Mouse (Mus musculus): ENCODE measurements around the gene Klhl35. TPM values are rescaled to one million over a fixed set of nuclear protein-coding genes. Genes with fewer than 3 reads are reported as not detected.

Klhl35 gene
- polyA plus RNA-seq, 1 experiment, result 0.16 TPM

GRCm38 (mm10) chr7:99510087-99510501, 44.3 kb downstream of the Klhl35 start:
- H3K27me3 ChIP-seq (replicated peaks; ENCODE audit: control insufficient read depth, insufficient read depth, low read length), result no peaks in the 10 kb centered on the region
- WGBS, result 18% methylated on average over 8 of the region's 8 CpGs
- H3K4me3 ChIP-seq (ENCODE audit: insufficient read depth, low read depth, low read length), result no peak overlapping the region
- peaks cover 5% of the 10 kb centered on the region for H3K4me1 ChIP-seq (ENCODE audit: control insufficient read depth, insufficient read depth, low read length)
- no peaks in the 10 kb centered on the region for H3K36me3 ChIP-seq (ENCODE audit: control insufficient read depth, insufficient read depth, low read length)
- no peak overlapping the region for H3K27ac ChIP-seq (ENCODE audit: insufficient read depth, low read depth, low read length)
- TF ChIP-seq POLR2A (IDR thresholded peaks at IDR 0.05; ENCODE audit: low read depth, low read length), result no peak
- TF ChIP-seq CTCF (conservative IDR thresholded peaks at IDR 0.05; ENCODE audit: insufficient read depth, insufficient read length, low read depth, low read length), result no peak
- peak; percentile 78 for DNase-seq

- Histone ChIP-seq H3K36me3 (ENCODE audit: control insufficient read depth, insufficient read depth, low read length) (no peaks in the 10 kb centered on the region), H3K27ac (ENCODE audit: insufficient read depth, low read depth, low read length) (no peak overlapping the region), H3K4me3 (ENCODE audit: insufficient read depth, low read depth, low read length) (no peak overlapping the region), H3K27me3 (replicated peaks; ENCODE audit: control insufficient read depth, insufficient read depth, low read length) (no peaks in the 10 kb centered on the region), H3K4me1 (ENCODE audit: control insufficient read depth, insufficient read depth, low read length) (no peaks in the 10 kb centered on the region)
- DNase-seq, result no peak
- no peak for TF ChIP-seq POLR2A (IDR thresholded peaks at IDR 0.05; ENCODE audit: low read depth, low read length)
- no peak for TF ChIP-seq CTCF (conservative IDR thresholded peaks at IDR 0.05; ENCODE audit: insufficient read depth, insufficient read length, low read depth, low read length)
- 89% methylated on average over 9 of the region's 9 CpGs for WGBS
These were observed 50.4 kb downstream of the Klhl35 start for GRCm38 (mm10) chr7:99516092-99516813.

GRCm38 (mm10) chr7:99516814-99517157, 51.0 kb downstream of the Klhl35 start:
- Histone ChIP-seq H3K4me1 (ENCODE audit: control insufficient read depth, insufficient read depth, low read length) (no peaks in the 10 kb centered on the region), H3K27me3 (replicated peaks; ENCODE audit: control insufficient read depth, insufficient read depth, low read length) (no peaks in the 10 kb centered on the region), H3K4me3 (ENCODE audit: insufficient read depth, low read depth, low read length) (no peak overlapping the region), H3K27ac (ENCODE audit: insufficient read depth, low read depth, low read length) (no peak overlapping the region), H3K36me3 (ENCODE audit: control insufficient read depth, insufficient read depth, low read length) (no peaks in the 10 kb centered on the region)
- TF ChIP-seq POLR2A (IDR thresholded peaks at IDR 0.05; ENCODE audit: low read depth, low read length) (no peak), CTCF (conservative IDR thresholded peaks at IDR 0.05; ENCODE audit: insufficient read depth, insufficient read length, low read depth, low read length) (no peak)
- DNase-seq, result no peak
- 90% methylated on average over 3 of the region's 3 CpGs for WGBS

- H3K27me3 ChIP-seq (replicated peaks; ENCODE audit: control insufficient read depth, insufficient read depth, low read length), result no peaks in the 10 kb centered on the region
- H3K4me1 ChIP-seq (ENCODE audit: control insufficient read depth, insufficient read depth, low read length), result no peaks in the 10 kb centered on the region; the same call in 1 of the 2 replicates
- 43% methylated on average over 4 of the region's 4 CpGs for WGBS
- DNase-seq, result peak; percentile 45
- H3K36me3 ChIP-seq (ENCODE audit: control insufficient read depth, insufficient read depth, low read length), result no peaks in the 10 kb centered on the region
- no peak overlapping the region for H3K4me3 ChIP-seq (ENCODE audit: insufficient read depth, low read depth, low read length)
- H3K27ac ChIP-seq (ENCODE audit: insufficient read depth, low read depth, low read length), result no peak overlapping the region
- TF ChIP-seq CTCF (conservative IDR thresholded peaks at IDR 0.05; ENCODE audit: insufficient read depth, insufficient read length, low read depth, low read length), result no peak
- no peak for TF ChIP-seq POLR2A (IDR thresholded peaks at IDR 0.05; ENCODE audit: low read depth, low read length)
These were observed 53.3 kb downstream of the Klhl35 start for GRCm38 (mm10) chr7:99518954-99519644.

- H3K4me3 ChIP-seq (ENCODE audit: insufficient read depth, low read depth, low read length), result no peak overlapping the region
- DNase-seq, result peak; percentile 28
- no peaks in the 10 kb centered on the region for H3K27me3 ChIP-seq (replicated peaks; ENCODE audit: control insufficient read depth, insufficient read depth, low read length)
- 60% methylated on average over 8 of the region's 8 CpGs for WGBS
- H3K36me3 ChIP-seq (ENCODE audit: control insufficient read depth, insufficient read depth, low read length), result no peaks in the 10 kb centered on the region
- peaks cover 3% of the 10 kb centered on the region; the same call in 1 of the 2 replicates for H3K4me1 ChIP-seq (ENCODE audit: control insufficient read depth, insufficient read depth, low read length)
- no peak overlapping the region for H3K27ac ChIP-seq (ENCODE audit: insufficient read depth, low read depth, low read length)
- TF ChIP-seq POLR2A (IDR thresholded peaks at IDR 0.05; ENCODE audit: low read depth, low read length), result no peak
- TF ChIP-seq CTCF (conservative IDR thresholded peaks at IDR 0.05; ENCODE audit: insufficient read depth, insufficient read length, low read depth, low read length), result no peak
These were observed 57.3 kb downstream of the Klhl35 start for GRCm38 (mm10) chr7:99523121-99523520.

Other genes with a start within 250 kb of the Klhl35 start
- gene Mogat2, start 227.4 kb upstream of the Klhl35 start, polyA plus RNA-seq (2012; rRNA removed), result 29.6 and 29.7 TPM in 2 replicates
- 1.8 and 2.4 TPM in 2 replicates for gene Map6, start 198.6 kb upstream of the Klhl35 start, polyA plus RNA-seq (2012; rRNA removed)
- 127 and 150 TPM in 2 replicates for gene Serpinh1, start 112.8 kb upstream of the Klhl35 start, polyA plus RNA-seq (2012; rRNA removed)
- gene Gdpd5, start 84.6 kb upstream of the Klhl35 start, polyA plus RNA-seq (2012; rRNA removed), result 10.4 and 11.5 TPM in 2 replicates
- 240 and 386 TPM in 2 replicates for gene Rps3, start 17.7 kb downstream of the Klhl35 start, polyA plus RNA-seq (2012; rRNA removed)
- 47.1 and 48.8 TPM in 2 replicates for gene Arrb1, start 69.5 kb downstream of the Klhl35 start, polyA plus RNA-seq (2012; rRNA removed)
- gene Tpbgl, start 161.1 kb downstream of the Klhl35 start, polyA plus RNA-seq (2012; rRNA removed), result 3.8 and 4.0 TPM in 2 replicates
- 28.4 and 35.0 TPM in 2 replicates for gene Slco2b1, start 245.3 kb downstream of the Klhl35 start, polyA plus RNA-seq (2012; rRNA removed)